Mouse (Mus musculus) right cerebral cortex, adult 2 months (tissue): Measurements from ENCODE around the gene Snx9.
A peak's percentile ranks its signal among the peaks of the same experiment; 100 is the strongest.

Source experiments
- DNase-seq, 2 experiments: peaks; one replicate each; pipeline ENCODE4 v3.0.0; 2021 to 2022; ENCODE audit warnings: low spot score in 2 of 2

Snx9 gene

DNA sequence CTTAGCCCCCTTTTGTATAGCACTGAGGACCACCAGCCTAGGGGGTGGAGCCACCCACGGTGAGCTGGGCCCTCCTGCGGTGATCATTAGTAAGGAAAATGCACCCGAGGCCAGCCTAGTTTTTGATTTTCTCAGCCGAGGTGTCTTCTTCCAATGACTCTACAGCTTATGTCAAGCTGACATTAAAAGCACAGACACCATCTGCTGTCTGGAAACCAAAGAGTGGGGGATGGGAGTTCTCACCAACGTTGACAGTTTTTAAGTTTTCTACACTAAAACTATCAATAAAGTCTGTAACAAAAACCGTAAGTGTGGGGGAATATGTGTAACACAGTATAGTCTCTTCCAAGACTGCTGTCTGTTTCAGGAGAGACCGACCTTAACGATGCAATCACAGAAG is 83.1 kb downstream of the Snx9 start:
- peak; percentile 49 to 54 for DNase-seq

DNA sequence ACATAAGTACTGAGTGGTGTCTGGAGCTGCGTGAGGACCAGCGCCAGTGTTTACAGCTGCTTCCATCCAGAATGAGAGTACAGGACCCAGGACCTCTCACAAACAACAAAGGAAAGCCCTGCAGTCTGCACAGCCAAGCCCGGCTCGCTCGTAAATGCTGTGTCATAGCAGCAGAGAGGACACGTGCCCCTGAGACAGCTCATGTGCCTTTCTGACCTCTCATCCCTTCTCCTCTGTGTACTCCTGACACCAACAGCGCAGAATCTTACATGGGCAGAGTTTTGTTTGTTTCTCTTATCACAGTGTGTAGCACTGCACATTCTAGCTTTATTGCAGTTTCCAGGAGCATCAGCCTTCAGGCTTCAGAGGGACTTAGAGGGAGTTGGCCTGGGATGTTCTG is 85.6 kb downstream of the Snx9 start:
- DNase-seq: no peak

DNA sequence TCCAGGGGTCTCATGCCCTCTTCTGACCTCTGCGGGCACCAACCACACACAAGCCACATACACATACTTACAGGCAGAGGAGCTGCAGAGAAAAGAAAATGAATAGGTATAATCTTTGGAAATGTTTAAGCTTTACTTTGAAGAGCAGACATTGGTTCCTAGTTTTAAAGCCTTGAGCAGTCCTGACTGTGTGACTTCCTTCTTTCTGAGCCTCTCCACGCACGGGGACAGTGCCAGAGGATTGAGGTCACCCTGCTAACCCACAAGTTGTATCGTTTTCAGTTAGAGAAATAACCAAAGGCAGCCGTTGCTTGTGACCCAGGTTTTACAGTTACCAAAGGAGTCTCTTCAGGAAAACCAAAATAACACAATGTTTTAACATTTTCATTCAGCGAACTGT is 87.9 kb downstream of the Snx9 start:
- DNase-seq: no peak

DNA sequence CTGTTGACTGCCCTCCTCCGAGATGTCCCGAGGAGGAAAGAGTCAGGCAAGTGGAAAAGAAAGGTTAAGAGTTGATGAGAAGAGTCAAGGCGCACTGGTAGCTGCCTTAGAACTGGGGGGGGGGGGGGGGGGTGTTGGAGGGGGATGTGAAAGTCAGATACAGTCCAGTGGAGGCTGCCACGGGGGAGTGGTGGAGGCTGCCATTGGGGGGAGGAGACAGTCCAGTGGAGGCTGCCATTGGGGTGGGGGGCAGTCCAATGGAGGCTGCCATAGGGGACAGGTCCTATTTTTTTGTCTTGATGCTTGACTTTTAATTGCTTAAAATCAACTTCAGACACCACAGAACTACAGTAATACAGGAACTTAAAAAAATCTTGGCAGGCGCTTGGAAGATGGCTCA is 91.0 kb downstream of the Snx9 start:
- DNase-seq: no peak

DNA sequence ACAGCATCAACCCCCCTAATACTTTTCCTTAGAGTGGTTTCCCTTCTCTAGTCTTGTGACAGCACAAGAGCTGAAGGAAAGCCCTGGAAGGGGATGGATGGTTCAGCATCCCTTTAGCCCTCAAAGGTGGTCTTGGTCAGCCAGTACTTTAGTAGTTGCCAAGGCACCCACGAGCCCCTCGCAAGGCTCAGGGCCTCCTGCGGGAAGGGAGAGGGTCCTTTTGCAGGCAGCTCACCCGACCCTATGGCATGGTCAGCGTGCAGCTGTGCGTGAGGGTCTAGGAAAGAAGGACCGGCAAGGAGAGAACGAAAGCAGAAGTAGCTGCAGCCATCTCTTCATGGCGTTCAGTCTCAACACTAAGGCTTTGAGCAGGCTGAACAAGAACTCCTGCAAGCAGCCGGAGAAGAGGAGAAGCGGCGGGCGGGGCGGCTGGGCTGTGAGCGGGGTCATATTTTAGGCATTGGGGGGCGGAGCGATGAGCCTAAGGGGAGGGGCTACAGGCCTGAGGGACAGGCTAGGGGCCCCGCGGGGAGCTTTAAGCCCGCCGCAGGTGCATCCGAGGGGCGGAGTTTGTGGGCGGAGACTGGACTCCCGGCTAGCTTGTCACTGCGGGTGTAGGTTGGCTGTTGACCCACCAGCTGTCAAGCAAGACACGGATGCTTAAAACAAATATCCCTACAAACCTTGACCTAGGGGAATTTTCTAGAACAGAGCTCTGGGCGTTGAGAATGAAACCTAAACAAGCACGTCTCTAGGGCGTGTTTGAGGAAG is 93.6 kb downstream of the Snx9 start:
- peak; percentile 49 to 60 for DNase-seq

DNA sequence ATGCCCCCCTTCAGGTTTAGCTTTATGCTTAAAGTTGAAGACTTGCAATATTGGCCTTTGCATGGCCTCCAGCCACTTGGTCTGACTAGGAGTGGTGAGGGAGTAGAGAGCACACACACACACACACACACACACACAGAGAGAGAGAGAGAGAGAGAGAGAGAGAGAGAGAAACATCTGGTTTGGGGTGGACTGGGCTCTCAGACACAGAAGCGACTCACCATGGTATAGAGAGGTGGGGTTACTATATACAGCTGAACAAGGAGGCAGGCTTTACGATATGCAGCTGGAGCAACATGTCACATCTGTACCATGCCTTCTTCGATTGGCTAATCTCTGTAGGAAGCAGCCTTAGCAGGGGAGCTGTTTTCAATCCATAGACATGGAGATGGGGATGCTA is 94.6 kb downstream of the Snx9 start:
- DNase-seq: no peak

DNA sequence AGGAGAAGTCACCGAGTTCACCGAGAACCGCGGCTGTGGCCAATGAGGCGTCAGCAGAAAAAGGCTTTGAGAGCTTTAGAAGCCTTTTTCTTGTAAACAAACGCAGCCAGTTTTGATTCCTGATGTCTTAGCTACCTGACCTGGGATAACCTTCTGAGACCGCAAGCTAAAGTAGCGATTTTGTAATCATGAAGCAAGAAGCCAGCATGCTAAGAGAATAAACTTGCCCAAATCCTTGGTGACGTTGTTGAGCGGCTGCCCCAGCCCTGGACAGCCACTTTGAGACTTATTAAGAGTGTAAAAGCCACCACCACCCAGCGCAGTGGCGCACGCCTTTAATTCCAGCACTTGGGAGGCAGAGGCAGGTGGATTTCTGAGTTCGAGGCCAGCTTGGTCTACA is 95.1 kb downstream of the Snx9 start:
- DNase-seq: no peak

DNA sequence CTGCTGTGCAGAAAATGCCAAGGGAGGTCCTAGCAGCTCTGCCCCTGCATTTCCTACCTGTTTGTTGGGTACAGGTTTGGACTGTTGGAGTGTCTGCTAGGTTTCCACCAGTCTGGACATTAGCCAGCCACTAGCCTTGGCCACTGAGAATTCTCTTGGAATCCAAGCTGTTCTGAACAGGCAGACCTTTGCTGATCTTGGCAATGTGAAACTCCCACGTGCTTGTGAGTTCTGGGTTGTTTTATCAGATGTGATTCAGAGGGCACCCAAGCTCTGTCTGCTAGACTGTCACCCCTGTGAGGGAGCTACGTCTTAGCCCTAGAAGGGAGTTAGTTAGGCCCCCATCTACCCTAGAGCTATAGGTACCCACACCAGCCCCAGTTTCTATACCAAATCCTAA is 96.3 kb downstream of the Snx9 start:
- DNase-seq: no peak

DNA sequence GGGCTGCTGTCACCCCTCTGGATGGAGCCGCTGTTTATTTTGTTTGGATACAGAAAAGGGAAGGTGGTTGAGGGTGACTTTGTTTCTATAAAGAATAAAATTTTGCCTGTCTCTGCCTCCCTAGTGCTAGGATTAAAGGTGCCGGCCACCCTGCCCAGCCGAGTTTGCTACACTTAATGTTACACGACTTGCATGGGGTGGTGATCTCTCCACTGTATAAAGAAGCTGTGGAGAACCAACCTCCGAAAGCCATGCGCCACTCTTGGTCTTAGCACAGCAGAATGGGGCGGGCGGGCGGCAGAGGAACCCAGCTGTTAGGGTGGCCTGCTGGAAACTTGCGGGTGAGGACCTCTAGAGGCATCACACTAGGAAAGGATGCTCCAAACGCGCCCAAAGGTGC is 98.7 kb downstream of the Snx9 start:
- no peak for DNase-seq

DNA sequence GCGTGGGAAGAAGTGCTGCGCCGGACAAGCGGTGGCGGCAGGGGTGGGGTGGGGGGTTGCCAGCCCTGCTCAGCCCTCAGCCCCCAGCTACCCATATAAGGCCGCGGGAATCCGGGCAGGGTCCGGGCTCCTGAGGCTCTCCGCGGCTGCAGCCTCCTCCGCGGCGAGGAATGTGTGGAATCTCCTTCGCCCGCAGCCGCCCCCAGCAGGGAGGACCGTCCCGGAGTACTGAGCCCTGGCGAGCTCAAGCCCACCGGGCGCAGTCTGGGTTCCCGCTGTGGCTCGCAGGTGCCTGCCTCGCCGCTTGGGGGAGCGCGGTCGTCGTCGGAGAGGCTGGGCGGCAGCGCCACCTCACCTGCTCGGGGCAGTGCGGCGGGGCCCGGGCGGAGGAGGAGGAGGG is 99.7 kb downstream of the Snx9 start:
- DNase-seq: peak; percentile 56 to 72

DNA sequence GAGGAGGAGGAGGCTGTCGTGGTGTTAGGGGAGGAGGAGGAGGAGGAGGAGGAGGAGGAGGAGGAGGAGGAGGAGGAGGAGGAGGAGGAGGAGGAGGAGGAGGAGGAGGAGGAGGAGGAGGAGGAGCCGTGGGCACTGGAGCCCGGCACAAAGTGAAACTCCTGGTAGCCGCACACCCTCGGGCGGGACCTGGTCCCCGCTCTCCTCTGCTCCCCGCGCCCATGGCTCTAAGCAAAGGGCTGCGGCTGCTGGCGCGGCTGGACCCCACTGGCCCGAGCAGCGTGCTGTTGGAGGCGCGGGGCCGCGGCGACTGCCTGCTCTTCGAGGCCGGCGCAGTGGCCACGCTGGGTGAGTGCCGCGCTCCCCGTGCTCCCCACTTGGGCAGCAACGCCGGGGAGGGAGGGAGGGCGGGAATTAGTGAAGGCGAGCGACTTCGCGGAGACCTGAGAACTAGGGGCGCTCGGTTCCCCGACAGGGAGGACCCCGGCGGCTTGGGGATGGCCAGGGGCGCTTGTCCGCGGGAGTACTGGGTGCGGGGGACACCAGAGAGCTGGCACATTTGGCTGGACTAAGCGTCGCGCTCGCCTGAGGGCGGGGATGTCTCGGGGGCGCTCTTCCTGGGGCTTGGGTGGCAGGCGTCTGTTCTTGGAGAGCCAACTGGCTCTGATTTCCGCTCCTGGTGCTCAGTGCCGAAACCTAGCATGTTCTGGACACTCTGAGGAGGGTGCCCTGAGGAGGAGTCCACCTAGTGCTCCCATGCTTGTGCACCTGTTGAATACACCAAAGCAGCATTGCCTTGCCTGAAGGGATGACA is 100.3 kb downstream of the Snx9 start, which contains the start of gene Synj2:
Gene Synj2 (plus strand): TSS at position 51 of the 814 bp plus-strand sequence.
- peak in 1 of 2 experiments; percentile 32 for DNase-seq

DNA sequence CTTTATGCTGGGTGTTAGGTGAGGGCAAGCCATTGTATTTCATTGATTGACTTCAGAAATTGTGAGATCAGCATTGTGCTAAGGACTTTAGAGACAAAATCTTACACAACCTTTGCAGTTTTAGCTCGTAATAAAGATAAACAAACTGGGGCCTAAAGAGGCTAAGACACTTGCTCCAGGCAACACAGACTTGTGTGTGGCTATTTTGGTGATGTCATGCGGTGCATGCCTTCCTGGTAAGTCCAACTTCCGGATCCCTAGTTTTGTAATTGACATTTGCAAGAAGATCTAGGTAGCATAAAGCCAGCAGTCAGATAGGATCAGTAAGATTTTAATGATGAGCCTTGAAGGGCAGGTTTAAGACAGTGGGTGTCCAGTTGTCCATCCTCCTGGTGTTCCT is 101.0 kb downstream of the Snx9 start:
- no peak for DNase-seq

DNA sequence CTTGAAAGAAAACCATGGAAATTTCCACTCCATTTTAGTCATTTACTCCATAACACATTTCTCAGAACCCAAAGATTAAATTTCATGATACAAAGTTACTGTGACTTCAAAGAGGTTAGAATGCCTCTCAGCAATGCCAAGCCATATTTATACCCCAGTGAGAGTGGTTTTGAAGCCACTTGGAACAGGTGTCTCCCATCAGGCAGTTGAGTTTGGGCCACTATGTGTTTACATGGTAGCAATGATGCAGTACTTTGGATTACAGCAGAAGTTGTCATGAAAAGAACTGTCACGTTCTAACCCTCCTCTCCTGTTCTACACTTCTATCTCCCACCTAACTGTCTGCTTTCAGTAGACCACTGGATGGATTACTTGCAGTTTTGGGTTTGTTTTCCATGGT is 101.9 kb downstream of the Snx9 start:
- DNase-seq: no peak

DNA sequence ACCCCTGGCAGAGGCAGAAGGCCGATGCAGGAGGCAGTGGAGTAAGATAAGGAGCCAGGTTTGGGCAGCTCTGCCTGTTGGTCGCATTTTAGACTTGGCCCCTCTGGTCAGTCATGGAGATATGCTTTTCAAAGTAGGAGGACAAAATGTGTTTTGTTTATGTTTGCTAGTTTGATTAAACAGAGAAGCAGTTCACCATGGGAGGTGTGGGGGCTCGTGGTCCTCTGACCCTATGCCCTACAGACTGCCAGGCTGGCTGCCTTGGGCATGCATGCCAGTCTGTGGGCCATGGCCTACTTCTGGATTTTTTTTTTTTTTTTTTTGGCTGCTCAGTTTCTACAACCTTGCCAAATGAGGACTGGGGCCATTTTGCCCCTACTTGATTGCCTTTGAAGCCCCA is 105.9 kb downstream of the Snx9 start:
- no peak for DNase-seq

DNA sequence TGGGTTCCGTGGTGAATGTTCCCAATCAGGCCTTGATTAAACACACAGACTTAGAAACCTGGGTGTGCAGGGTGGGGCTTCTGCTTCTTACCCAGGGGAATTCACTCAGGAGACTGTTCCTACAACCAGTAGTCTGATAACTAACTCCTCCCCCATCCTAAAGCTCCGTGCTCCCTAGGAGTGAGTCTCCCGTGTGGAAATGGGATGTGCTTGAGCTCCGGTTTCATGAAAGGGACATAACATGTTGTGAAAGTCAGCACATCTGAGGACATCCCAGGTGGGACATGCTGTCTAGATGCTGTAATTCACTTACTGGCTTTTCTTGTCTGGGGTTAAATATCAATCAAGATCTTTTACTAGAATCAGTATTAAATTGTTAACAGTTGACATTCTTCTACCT is 111.3 kb downstream of the Snx9 start:
- no peak for DNase-seq

DNA sequence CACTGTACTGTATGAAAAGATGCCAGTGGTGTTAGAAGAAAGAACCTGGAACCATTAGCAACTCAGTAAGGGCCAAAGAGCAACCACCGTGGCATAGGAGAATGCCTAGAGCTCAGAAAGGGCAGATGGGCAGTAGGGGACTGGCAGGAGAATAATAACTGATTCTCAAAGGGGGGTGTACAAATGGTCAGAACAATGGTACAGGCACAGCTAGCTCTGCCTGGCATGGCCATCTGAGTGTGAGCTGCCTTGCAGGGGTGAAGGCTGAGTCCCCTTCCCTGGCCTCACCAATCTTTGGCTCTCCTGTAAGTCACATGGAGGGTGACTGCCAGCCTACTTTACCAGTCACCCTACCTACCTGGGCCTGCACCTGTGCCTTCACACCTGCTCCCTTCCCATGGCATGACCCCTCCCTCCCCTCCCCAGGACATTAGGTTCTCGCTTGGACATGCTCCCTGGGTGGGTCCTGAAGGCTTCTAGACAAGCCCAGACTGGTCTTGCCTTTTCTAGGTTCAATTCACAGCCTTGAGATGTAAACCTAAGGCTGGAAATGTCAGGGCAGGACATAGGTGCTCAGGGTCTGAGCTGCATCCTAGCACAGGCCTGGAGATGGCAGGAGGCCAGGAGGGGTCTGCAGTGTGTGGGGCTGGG is 115.3 kb downstream of the Snx9 start:
- DNase-seq: no peak

DNA sequence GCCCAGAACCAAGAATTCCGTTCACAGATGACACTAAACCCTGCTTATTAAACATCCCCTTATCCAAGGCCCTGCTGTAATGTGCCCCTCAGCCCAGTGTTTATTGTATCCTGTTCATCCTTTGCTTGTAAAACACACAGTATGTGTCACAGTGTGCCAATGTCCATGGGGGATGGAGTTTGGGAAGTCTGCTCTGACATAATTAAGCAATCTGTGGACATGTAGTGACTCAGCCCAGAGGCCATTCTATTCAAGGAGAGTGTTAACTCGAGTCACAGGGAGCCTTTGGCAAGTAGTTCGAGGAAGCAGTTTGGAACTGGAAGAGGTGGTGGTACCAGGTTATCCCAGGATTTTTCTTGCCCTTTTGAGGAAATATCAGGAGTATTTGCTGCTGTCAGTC is 116.0 kb downstream of the Snx9 start:
- no peak for DNase-seq

DNA sequence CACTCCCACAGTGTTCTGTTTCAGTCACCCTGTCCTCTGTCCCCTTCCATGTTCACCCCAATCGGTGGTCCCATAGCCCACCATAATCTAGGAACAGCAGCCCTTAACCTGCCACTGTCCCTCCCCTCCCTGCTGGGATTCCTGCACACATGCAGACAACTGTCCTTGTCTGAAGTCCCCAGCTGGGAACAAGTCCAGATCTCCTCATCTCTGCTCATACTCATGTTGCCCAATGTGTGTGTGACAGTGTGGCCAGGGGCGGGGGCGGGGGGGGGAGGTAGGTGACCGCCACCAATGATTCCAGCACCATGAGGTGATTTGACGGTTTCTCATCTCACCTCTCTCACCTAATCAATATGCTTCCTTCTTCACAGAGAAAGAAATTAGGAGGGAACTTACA is 117.1 kb downstream of the Snx9 start:
- DNase-seq: no peak

DNA sequence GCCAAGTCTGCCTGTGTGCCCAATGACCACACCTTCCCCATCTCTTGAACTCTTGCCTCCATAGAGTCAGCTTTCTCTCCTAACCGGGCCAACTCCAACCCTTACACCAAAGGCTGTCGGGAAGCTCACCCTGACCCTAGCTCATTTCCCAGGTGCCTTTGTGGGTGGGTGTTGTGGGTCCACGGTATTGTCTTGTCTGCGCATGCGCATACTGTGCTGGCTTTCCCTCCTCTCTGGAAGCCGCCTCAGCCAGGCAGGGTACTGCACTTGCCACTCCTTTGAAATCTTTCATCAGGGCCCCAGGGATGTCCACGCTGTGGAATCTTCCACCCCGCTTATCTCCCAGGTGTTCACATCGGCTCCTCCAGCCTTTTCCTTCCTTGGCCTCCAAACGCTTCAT is 117.5 kb downstream of the Snx9 start:
- DNase-seq: no peak

DNA sequence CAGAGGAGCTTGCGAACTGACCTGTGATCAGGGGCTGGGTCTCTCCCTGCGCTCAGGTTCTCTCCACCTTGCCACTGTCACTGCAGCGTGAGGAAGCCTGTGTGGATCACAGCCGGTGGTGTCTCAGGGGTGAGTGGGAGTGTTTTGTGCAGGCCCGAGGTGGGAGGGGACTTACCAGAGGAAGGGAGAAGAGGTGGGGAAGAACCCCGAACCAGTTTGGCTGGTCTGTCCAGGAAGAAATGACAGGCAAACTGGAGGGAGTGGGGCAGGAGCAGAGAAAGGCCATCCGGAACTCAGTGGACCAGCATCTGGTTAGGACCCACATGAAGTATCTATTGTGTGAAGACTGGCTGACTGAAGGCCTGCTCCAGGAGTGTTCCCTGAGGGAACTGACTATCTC is 118.0 kb downstream of the Snx9 start:
- no peak for DNase-seq

DNA sequence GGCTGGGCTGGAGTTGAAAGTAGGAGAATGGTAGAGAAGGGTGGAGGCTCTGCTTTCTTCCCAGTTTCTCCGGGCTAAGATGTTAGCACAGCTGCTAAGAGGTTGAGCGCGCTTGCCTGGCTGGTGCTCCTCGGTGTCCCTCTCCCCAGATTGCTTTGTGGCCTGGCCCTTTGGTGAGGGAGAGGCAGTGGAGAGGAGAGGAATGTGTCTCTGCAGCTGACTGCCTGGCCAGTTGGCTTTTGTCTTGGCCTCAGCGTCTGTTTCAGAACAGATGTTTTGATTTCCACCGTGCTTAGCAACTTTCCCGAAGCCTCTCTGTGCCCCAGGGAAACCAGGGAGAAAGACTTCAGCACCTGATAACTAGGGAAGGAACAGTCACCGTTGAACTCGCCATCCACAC is 118.7 kb downstream of the Snx9 start:
- DNase-seq: no peak

DNA sequence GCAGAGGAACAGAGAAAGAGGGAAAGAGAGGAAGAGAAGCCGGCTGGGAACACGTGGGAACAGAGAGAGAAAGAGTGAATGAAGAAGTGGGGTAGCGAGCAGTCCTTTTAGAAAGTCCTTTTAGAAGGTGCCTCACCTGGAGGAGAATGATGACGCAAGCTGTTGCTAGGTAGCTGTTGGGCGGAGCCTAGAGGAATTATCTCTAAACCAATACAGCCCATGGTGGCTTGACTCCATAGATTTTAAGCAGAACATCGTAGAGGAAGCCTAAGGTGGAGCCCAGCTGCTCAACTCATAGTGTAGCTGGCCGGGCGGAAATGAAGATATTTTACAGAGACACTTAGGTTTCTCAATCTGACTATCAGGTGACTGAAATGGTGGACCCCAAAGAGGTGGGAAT is 122.6 kb downstream of the Snx9 start:
- no peak for DNase-seq
